Mouse (Mus musculus): ENCODE measurements at regions not wholly inside any gene's neighbourhood (a gene's known extent, or its start where the extent isn't known, plus 50 kb on each side); places are given as distances from the start of the nearest gene placed in this dataset.

DNA sequence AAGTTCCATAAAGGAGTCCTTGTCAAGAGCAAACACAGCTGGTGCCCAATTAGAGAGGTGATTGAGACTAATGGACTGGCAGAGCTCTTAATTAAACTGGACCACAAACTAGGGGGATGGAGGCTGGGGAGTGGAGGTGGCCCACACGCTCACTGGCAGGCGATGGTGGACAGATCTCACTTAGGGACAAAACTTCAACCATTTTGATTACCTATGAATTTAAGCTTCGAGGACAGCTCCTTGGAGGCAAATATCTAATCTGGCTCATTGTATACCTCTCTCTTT is 133.8 kb upstream of the Jun start:
- TF ChIP-seq ZNF384 (IDR thresholded peaks at IDR 0.05; ENCODE audit: low read depth, low read length), result no peak
- no peak for TF ChIP-seq EP300 (IDR thresholded peaks at IDR 0.05; ENCODE audit: low read length)
- no peak for TF ChIP-seq IRF4 (IDR thresholded peaks at IDR 0.05; ENCODE audit: low read depth, low read length)
- no peak for TF ChIP-seq UBTF (IDR thresholded peaks at IDR 0.05; ENCODE audit: low read depth, low read length)
- TF ChIP-seq SIN3A (IDR thresholded peaks at IDR 0.05; ENCODE audit: low read length), result no peak
- TF ChIP-seq USF2 (conservative IDR thresholded peaks at IDR 0.05; ENCODE audit: low read depth, low read length), result no peak
- TF ChIP-seq CTCF (conservative IDR thresholded peaks at IDR 0.05 in 1 of 2, IDR thresholded peaks at IDR 0.05 in 1 of 2; ENCODE audit: low read depth in 2 of 2, low read length in 2 of 2), result no peak
- H3K9ac ChIP-seq (ENCODE audit: insufficient read depth, low read depth), result no peak overlapping the region

DNA sequence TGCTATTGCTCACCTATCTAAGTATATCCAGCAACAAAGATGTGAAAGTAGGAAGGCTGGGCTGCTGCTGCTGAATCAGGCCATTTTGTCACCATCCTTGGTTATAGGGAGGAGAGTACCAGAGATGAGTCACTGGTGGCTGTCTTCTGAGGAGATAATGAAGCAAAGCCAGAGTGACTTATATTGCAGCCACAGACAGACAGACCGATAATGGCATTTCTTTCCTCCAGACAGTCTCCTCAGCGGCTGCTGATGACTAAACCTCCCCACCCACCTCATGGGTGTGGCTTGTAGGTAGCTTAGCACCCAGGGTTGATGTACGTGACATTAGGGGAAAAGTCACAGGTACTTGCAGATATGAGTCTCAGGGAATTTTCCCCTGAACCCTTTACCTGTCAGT is 136.1 kb upstream of the Jun start:
- H3K79me2 ChIP-seq (replicated peaks; ENCODE audit: control insufficient read depth, extremely low read depth, insufficient read depth, poor library complexity, severe bottlenecking), result no peaks in the 10 kb centered on the region
- peaks cover 3 to 21% of the 10 kb centered on the region in 2 experiments for H3K4me1 ChIP-seq (ENCODE audit: control insufficient read depth in 1 of 2, insufficient read depth in 2 of 2)
- dilution Hi-C loops (cut with MboI; ENCODE audit: extremely low pct_ligation_motif_present, extremely low pct_unique_long_range_greater_than_20kb, low sequenced_read_pairs) (no loop called here), in situ Hi-C loops (cut with MboI; ENCODE audit: low pct_ligation_motif_present, low pct_unique_long_range_greater_than_20kb, low sequenced_read_pairs) (no loop called here)
- peak; percentile 43 for DNase-seq (ENCODE audit: extremely low read depth)
- H3K4me2 ChIP-seq (ENCODE audit: insufficient read depth, low read depth, poor library complexity, severe bottlenecking), result no peak overlapping the region
- no peaks in the 10 kb centered on the region for H3K9me3 ChIP-seq (replicated peaks; ENCODE audit: low read length)
- peak; percentile 25; the same call in 1 of the 2 replicates for TF ChIP-seq ETS1 (conservative IDR thresholded peaks at IDR 0.05; ENCODE audit: low read depth, low read length)
- no peak for TF ChIP-seq KAT2A (IDR thresholded peaks at IDR 0.05; ENCODE audit: insufficient replicate concordance, low read length)
- no peak for TF ChIP-seq SIN3A (IDR thresholded peaks at IDR 0.05; ENCODE audit: low read length)
- no peak overlapping the region for H3K27ac ChIP-seq (ENCODE audit: insufficient read depth, low read depth)
- no peak overlapping the region for H3K9ac ChIP-seq (ENCODE audit: insufficient read depth, low read depth)
- H3K36me3 ChIP-seq (replicated peaks in 1 of 2; ENCODE audit: control insufficient read depth in 1 of 2, insufficient read depth in 1 of 2, low read length in 1 of 2), result no peaks in the 10 kb centered on the region
- H3K27me3 ChIP-seq (replicated peaks), result no peaks in the 10 kb centered on the region
- no peak overlapping the region for H3K4me3 ChIP-seq (replicated peaks in 1 of 3; ENCODE audit: low read depth in 2 of 3, low read length in 2 of 3, poor library complexity in 1 of 3)

More for the DNA sequence above, 133.8 kb upstream of the Jun start:
- Histone ChIP-seq H3K4me1 (ENCODE audit: control insufficient read depth in 1 of 2, insufficient read depth in 2 of 2) (peaks cover 3 to 11% of the 10 kb centered on the region in 2 experiments), H3K4me3 (replicated peaks in 1 of 3; ENCODE audit: low read depth in 2 of 3, low read length in 2 of 3, poor library complexity in 1 of 3) (no peak overlapping the region), H3K9me3 (replicated peaks; ENCODE audit: low read length) (no peaks in the 10 kb centered on the region), H3K27ac (ENCODE audit: insufficient read depth, low read depth) (no peak overlapping the region), H3K79me2 (replicated peaks; ENCODE audit: control insufficient read depth, extremely low read depth, insufficient read depth, poor library complexity, severe bottlenecking) (no peaks in the 10 kb centered on the region), H3K27me3 (replicated peaks) (no peaks in the 10 kb centered on the region), H3K4me2 (ENCODE audit: insufficient read depth, low read depth, poor library complexity, severe bottlenecking) (no peak overlapping the region), H3K36me3 (replicated peaks in 1 of 2; ENCODE audit: control insufficient read depth in 1 of 2, insufficient read depth in 1 of 2, low read length in 1 of 2) (no peaks in the 10 kb centered on the region)
- no peak for DNase-seq (ENCODE audit: extremely low read depth)
- dilution Hi-C loops (cut with MboI; ENCODE audit: extremely low pct_ligation_motif_present, extremely low pct_unique_long_range_greater_than_20kb, low sequenced_read_pairs) (no loop called here), in situ Hi-C loops (cut with MboI; ENCODE audit: low pct_ligation_motif_present, low pct_unique_long_range_greater_than_20kb, low sequenced_read_pairs) (no loop called here)

DNA sequence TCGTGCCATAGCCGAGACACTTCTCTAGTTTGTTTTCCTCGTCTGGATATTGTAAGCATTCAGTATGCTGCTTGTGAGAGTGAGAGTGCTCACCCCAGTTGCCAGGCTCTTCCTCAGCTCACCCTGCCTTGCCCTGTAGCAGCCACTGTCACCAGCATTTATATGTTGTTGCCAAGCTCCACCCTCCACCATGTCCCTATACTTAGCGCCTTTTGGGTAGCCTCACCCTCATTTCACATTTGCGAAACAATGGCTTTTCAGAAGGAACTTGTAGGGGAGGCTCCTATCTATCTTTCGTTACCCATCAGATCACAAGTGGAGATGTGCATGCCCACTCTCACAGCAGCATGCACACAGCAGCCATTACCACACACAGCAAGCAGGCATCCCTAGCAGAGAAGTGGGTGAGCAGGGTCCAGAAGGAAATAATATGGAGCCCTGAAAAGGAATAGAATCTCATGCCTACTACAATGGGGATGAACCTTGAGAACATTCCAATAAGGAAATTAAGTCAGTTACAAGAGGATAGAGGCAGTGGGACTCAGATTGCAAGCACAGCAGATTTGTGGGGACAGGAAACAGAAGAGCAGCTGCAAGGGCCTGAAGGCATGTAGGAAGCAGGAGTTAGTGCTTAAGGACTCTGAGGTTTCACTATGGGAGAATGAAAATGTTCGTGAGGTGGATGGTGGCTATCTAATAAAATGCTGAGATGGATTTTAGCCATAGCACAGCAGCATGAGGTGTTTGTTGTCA is 139.8 kb upstream of the Jun start:
- in situ Hi-C loops (cut with MboI; ENCODE audit: low pct_ligation_motif_present, low pct_unique_long_range_greater_than_20kb, low sequenced_read_pairs), result no loop called here
- DNase-seq (ENCODE audit: extremely low read depth), result no peak
- Histone ChIP-seq H3K36me3 (replicated peaks in 1 of 2; ENCODE audit: control insufficient read depth in 1 of 2, insufficient read depth in 1 of 2, low read length in 1 of 2) (no peaks in the 10 kb centered on the region), H3K4me3 (replicated peaks in 1 of 3; ENCODE audit: low read depth in 2 of 3, low read length in 2 of 3, poor library complexity in 1 of 3) (no peak overlapping the region), H3K79me2 (replicated peaks; ENCODE audit: control insufficient read depth, extremely low read depth, insufficient read depth, poor library complexity, severe bottlenecking) (no peaks in the 10 kb centered on the region), H3K9ac (ENCODE audit: insufficient read depth, low read depth) (no peak overlapping the region), H3K9me3 (replicated peaks; ENCODE audit: low read length) (no peaks in the 10 kb centered on the region), H3K4me1 (ENCODE audit: control insufficient read depth in 1 of 2, insufficient read depth in 2 of 2) (peaks cover 6 to 55% of the 10 kb centered on the region in 2 experiments), H3K27me3 (replicated peaks) (no peaks in the 10 kb centered on the region), H3K27ac (ENCODE audit: insufficient read depth, low read depth) (no peak overlapping the region), H3K4me2 (ENCODE audit: insufficient read depth, low read depth, poor library complexity, severe bottlenecking) (no peak overlapping the region)
- TF ChIP-seq CHD2 (IDR thresholded peaks at IDR 0.05; ENCODE audit: low read length), result no peak
- TF ChIP-seq MXI1 (IDR thresholded peaks at IDR 0.05; ENCODE audit: low read depth, low read length), result no peak
- TF ChIP-seq MAZ (IDR thresholded peaks at IDR 0.05; ENCODE audit: low read depth, low read length), result no peak
- TF ChIP-seq TBP (conservative IDR thresholded peaks at IDR 0.05; ENCODE audit: low read depth, low read length), result no peak
- TF ChIP-seq MEF2A (IDR thresholded peaks at IDR 0.05; ENCODE audit: borderline replicate concordance, low read depth, low read length), result no peak
- dilution Hi-C loops (cut with MboI; ENCODE audit: extremely low pct_ligation_motif_present, extremely low pct_unique_long_range_greater_than_20kb, low sequenced_read_pairs), result no loop called here
